Mouse (Mus musculus) limb, embryonic 12.5 days (tissue): ENCODE data around the gene Lamc2. TPM values are rescaled to one million over a fixed set of nuclear protein-coding genes. Genes with fewer than 3 reads are reported as not detected.

Source experiments
- ATAC-seq: fragments of 200-750 bp; cut with Nextera tagmentation; 2 replicates; pipeline ENCODE4 v1.8.0; 2017; ENCODE audit warnings: low read depth, moderate TSS enrichment; ENCODE audit not compliant: insufficient number of reproducible peaks, insufficient read depth, low FRiP score, low TSS enrichment
- H3K27ac ChIP-seq: fragments of 300-500 bp; sonication (generic); 2 replicates; pipeline ENCODE4 v1.5.1; 2016; ENCODE audit warnings: mild to moderate bottlenecking, moderate library complexity
- H3K27me3 ChIP-seq: fragments of 300-500 bp; sonication (generic); 2 replicates; pipeline ENCODE4 v1.6.1; 2016; ENCODE audit warnings: mild to moderate bottlenecking, moderate library complexity
- H3K36me3 ChIP-seq: fragments of 300-500 bp; sonication (generic); 2 replicates; pipeline ENCODE4 v1.6.1; 2016; ENCODE audit warnings: mild to moderate bottlenecking, moderate library complexity
- H3K4me1 ChIP-seq: fragments of 300-500 bp; sonication (generic); replicated peaks from 2 replicates; pipeline ENCODE4 v1.6.1; 2016
- H3K4me2 ChIP-seq: fragments of 300-500 bp; sonication (generic); 2 replicates; pipeline ENCODE4 v1.6.1; 2016; ENCODE audit warnings: mild to moderate bottlenecking, moderate library complexity
- H3K4me3 ChIP-seq: fragments of 300-500 bp; sonication (generic); replicated peaks from 2 replicates; pipeline ENCODE4 v1.5.1; 2016; ENCODE audit warnings: mild to moderate bottlenecking
- H3K9ac ChIP-seq: fragments of 300-500 bp; sonication (generic); replicated peaks from 2 replicates; pipeline ENCODE4 v1.6.1; 2016; ENCODE audit warnings: mild to moderate bottlenecking, moderate library complexity
- H3K9me3 ChIP-seq: fragments of 300-500 bp; sonication (generic); 2 replicates; pipeline ENCODE4 v1.6.1; 2016; ENCODE audit warnings: mild to moderate bottlenecking, moderate library complexity
- WGBS: fragments of 180-500 bp; shearing (Covaris S2); methylation state at CpG from one replicate; pipeline ENCODE4 v1.1.7; 2016; 5-methylcytosine and 5-hydroxymethylcytosine counted together
- polyA plus RNA-seq: library from polyadenylated mRNA; unstranded; fragments of >200 nt; fragmentation: Nextera tagmentation; extraction: Ambion mirVana; gene quantifications from 2 replicates; pipeline ENCODE4 v1.2.1, GENCODE M21; 2016

The Lamc2 gene
- polyA plus RNA-seq, 1 experiment from 2014 or later, result 5.8 TPM

DNA sequence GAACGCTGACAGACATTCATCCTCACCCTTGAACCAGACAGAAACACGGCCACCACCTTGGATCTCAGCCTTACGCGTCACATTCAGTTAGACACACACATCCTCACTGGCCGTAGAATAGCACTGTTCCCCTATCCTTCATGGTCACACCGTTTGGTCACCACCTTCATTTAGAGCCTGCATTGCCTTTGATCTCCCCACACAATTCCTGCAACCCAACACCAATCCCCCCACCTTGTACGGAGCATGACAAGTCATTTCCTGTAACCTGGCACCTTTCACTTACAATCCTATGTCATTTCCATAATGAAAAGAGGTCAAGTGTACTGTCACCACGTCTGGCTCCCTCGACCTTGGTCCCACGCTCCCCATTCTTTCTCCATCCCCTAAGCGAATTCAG, 42.2 kb downstream of the Lamc2 start:
- no peak for ATAC-seq
- Histone ChIP-seq H3K4me1 (peaks cover 10% of the 10 kb centered on the region), H3K27me3 (no peaks in the 10 kb centered on the region), H3K4me2 (no peak overlapping the region), H3K36me3 (no peaks in the 10 kb centered on the region), H3K27ac (no peak overlapping the region), H3K9me3 (no peaks in the 10 kb centered on the region), H3K4me3 (no peak overlapping the region), H3K9ac (no peak overlapping the region)
- WGBS, result 49% methylated on average over 11 of the region's 11 CpGs

DNA sequence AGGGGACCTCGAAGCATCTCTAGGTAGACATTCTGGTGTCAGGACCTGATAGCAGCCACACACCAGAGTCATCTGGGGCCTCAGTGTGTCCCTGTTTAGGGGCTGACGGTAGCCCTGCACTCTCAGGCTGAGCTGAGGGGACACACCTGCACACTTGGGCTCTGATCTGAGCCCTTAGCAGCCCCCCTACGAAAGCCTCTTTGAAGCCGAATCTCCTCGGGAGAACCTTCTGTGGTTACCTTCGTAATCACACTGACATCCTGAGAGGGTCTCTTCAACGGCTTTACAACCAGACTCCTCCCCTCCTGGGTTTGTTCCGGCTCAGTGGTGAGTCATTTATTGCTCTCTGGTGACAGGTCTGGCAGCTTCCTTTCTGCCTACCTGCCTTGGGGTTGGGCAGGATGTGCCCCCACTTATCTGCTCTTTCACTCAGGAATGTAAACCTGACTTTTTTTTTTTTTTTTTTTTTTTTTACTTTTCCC, 45.5 kb downstream of the Lamc2 start:
- H3K27ac ChIP-seq, result 0 out of 2 replicates have a peak overlapping the region, but pooled peaks have one; percentile 53
- H3K27me3 ChIP-seq, result no peaks in the 10 kb centered on the region
- no peak; the same call in 1 of the 2 replicates for ATAC-seq
- no peak overlapping the region for H3K4me2 ChIP-seq
- no peak overlapping the region for H3K9ac ChIP-seq
- 15% methylated on average over 8 of the region's 8 CpGs for WGBS
- H3K4me1 ChIP-seq, result peaks cover 10% of the 10 kb centered on the region
- no peaks in the 10 kb centered on the region for H3K36me3 ChIP-seq
- no peaks in the 10 kb centered on the region for H3K9me3 ChIP-seq
- no peak overlapping the region for H3K4me3 ChIP-seq

- H3K27ac ChIP-seq, result 0 out of 2 replicates have a peak overlapping the region, but pooled peaks have one; percentile 53
- H3K27me3 ChIP-seq, result no peaks in the 10 kb centered on the region
- H3K4me1 ChIP-seq, result peaks cover 10% of the 10 kb centered on the region
- no peak overlapping the region for H3K9ac ChIP-seq
- no peaks in the 10 kb centered on the region for H3K9me3 ChIP-seq
- 68% methylated on average over 11 of the region's 11 CpGs for WGBS
- H3K36me3 ChIP-seq, result no peaks in the 10 kb centered on the region
- no peak overlapping the region for H3K4me2 ChIP-seq
- no peak for ATAC-seq
- no peak overlapping the region for H3K4me3 ChIP-seq
Measured at GRCm38 (mm10) chr1:153140265-153140664, 46.0 kb downstream of the Lamc2 start.

DNA sequence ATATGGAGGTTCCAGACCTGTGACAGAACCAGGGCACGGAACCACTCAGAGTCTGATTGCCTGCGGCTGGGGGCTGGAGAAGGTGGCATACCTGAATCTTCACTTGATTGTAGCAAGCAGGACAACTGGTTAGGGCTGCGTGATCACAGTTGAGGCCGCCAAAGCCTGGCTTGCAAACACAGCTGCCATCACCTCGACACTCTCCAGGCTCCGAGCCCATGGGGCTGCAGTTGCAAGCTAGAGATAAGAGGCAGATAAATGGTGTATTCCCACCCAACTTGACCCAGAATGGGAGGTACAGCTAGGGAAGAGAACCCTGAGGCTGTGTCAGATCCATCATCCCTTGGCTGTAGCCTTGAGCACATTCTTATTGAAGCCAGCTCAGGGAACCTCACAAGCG, 46.6 kb downstream of the Lamc2 start:
- peaks cover 10% of the 10 kb centered on the region for H3K4me1 ChIP-seq
- 58% methylated on average over 7 of the region's 7 CpGs for WGBS
- H3K36me3 ChIP-seq, result no peaks in the 10 kb centered on the region
- no peak overlapping the region for H3K9ac ChIP-seq
- H3K27me3 ChIP-seq, result no peaks in the 10 kb centered on the region
- H3K27ac ChIP-seq, result no peak overlapping the region
- no peak overlapping the region for H3K4me2 ChIP-seq
- no peaks in the 10 kb centered on the region for H3K9me3 ChIP-seq
- no peak overlapping the region for H3K4me3 ChIP-seq
- ATAC-seq, result no peak

- Histone ChIP-seq H3K4me2 (no peak overlapping the region), H3K36me3 (no peaks in the 10 kb centered on the region), H3K27ac (no peak overlapping the region), H3K4me3 (no peak overlapping the region), H3K4me1 (peaks cover 15% of the 10 kb centered on the region), H3K9me3 (no peaks in the 10 kb centered on the region), H3K9ac (no peak overlapping the region), H3K27me3 (no peaks in the 10 kb centered on the region; the same call in 1 of the 2 replicates)
- ATAC-seq, result no peak
- WGBS, result 79% methylated on average over 5 of the region's 5 CpGs
Measured at GRCm38 (mm10) chr1:153138486-153138885, 47.8 kb downstream of the Lamc2 start.

DNA sequence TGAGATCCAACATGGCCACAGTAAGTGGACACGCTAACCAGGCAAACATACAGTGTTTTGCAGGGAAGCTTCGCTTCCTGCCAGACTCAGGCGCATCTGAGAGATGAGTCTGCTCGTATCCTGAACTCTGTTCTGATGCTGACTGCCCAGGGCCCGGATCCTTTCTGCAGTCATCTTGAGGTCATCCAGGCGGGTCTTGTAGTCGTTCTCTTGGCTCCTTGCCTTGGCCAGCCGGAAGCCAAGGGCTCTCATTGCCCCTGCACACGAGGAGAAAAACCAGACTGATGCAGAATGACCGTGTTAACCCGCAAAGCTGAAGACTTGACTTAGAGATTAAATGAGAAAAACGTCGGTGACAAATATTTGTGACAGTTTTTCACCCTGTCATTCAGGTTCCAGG, 49.6 kb downstream of the Lamc2 start:
- Histone ChIP-seq H3K9me3 (no peaks in the 10 kb centered on the region), H3K4me2 (no peak overlapping the region), H3K27me3 (no peaks in the 10 kb centered on the region; the same call in 1 of the 2 replicates), H3K9ac (no peak overlapping the region), H3K4me3 (no peak overlapping the region), H3K27ac (no peak overlapping the region), H3K4me1 (peaks cover 25% of the 10 kb centered on the region), H3K36me3 (no peaks in the 10 kb centered on the region)
- no peak for ATAC-seq
- 77% methylated on average over 13 of the region's 13 CpGs for WGBS

GRCm38 (mm10) chr1:153133865-153134781, 52.1 kb downstream of the Lamc2 start:
- H3K9ac ChIP-seq, result no peak overlapping the region
- H3K27ac ChIP-seq, result peak overlapping the region; percentile 54
- no peak overlapping the region for H3K4me3 ChIP-seq
- no peak for ATAC-seq
- H3K4me2 ChIP-seq, result 0 out of 2 replicates have a peak overlapping the region, but pooled peaks have one; percentile 1
- peaks cover 20% of the 10 kb centered on the region for H3K4me1 ChIP-seq
- 13% methylated on average over 9 of the region's 9 CpGs for WGBS
- H3K27me3 ChIP-seq, result no peaks in the 10 kb centered on the region; the same call in none of the 2 replicates
- no peaks in the 10 kb centered on the region for H3K9me3 ChIP-seq
- H3K36me3 ChIP-seq, result no peaks in the 10 kb centered on the region

DNA sequence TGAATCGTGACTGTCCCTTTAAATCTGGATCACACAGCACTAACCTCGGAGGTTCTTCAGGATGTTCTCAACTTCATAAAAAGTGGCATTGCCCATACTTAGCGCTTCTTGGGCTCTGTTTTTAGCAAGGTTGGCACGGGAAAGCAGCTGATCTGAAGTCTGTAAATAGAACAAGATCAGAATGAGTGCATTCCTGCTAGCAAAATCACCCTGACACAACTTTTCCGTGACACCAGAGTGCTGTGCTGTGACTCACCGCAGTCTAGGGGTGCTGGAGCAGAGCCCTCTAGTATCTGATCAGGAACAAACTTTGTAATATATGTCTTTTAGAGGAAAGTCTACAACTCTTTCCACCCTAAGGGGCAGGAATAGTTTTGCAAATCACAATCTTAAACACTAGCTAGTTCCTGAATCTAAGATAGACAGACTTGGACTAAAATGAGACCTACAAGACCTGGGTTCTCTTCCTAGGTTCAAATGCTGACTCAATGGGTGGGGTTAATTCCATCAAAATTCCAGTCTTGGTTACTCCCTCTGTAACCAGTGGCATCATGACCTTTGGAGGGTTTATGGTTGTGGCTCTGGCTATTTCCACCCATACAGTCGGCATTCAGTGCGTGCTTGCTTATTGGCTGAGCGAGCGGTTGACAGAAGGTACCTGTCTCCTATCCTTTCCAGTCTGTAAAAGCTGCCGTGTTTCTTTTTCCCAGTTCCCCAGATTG, 56.1 kb downstream of the Lamc2 start:
- ATAC-seq, result no peak
- no peaks in the 10 kb centered on the region; the same call in none of the 2 replicates for H3K27me3 ChIP-seq
- 87% methylated on average over 11 of the region's 11 CpGs for WGBS

GRCm38 (mm10) chr1:153128780-153129179, 57.5 kb downstream of the Lamc2 start:
- peaks cover 20% of the 10 kb centered on the region for H3K4me1 ChIP-seq
- no peaks in the 10 kb centered on the region for H3K9me3 ChIP-seq
- H3K4me2 ChIP-seq, result no peak overlapping the region
- no peak for ATAC-seq
- H3K4me3 ChIP-seq, result no peak overlapping the region
- H3K27me3 ChIP-seq, result no peaks in the 10 kb centered on the region; the same call in 1 of the 2 replicates
- H3K36me3 ChIP-seq, result no peaks in the 10 kb centered on the region
- no peak overlapping the region for H3K27ac ChIP-seq
- no peak overlapping the region for H3K9ac ChIP-seq
- WGBS, result 68% methylated on average over 8 of the region's 8 CpGs

More for the DNA sequence above, 56.1 kb downstream of the Lamc2 start:
- H3K9me3 ChIP-seq, result no peaks in the 10 kb centered on the region
- no peak overlapping the region for H3K27ac ChIP-seq
- no peak overlapping the region for H3K4me3 ChIP-seq
- no peak overlapping the region for H3K9ac ChIP-seq
- peaks cover 28% of the 10 kb centered on the region for H3K4me1 ChIP-seq
- H3K4me2 ChIP-seq, result no peak overlapping the region
- no peaks in the 10 kb centered on the region for H3K36me3 ChIP-seq

- WGBS, result 83% methylated on average over 4 of the region's 4 CpGs
- no peaks in the 10 kb centered on the region for H3K9me3 ChIP-seq
- H3K4me1 ChIP-seq, result peaks cover 10% of the 10 kb centered on the region
- no peaks in the 10 kb centered on the region for H3K36me3 ChIP-seq
- no peak overlapping the region for H3K9ac ChIP-seq
- H3K4me3 ChIP-seq, result no peak overlapping the region
- H3K27ac ChIP-seq, result no peak overlapping the region
- no peak for ATAC-seq
- no peak overlapping the region for H3K4me2 ChIP-seq
- no peaks in the 10 kb centered on the region; the same call in 1 of the 2 replicates for H3K27me3 ChIP-seq
Measured at GRCm38 (mm10) chr1:153127622-153128021, 58.6 kb downstream of the Lamc2 start.
